Mouse (Mus musculus): Measurements from ENCODE around the gene Rnf4.

The Rnf4 gene

GRCm38 (mm10) chr5:34336097-34336774 lies at the start of gene Rnf4:
TSS of gene Rnf4 (plus strand) at chr5:34336289.
- peak; percentile 97 to 98 for DNase-seq (ENCODE audit: low spot score in 2 of 2)

DNA sequence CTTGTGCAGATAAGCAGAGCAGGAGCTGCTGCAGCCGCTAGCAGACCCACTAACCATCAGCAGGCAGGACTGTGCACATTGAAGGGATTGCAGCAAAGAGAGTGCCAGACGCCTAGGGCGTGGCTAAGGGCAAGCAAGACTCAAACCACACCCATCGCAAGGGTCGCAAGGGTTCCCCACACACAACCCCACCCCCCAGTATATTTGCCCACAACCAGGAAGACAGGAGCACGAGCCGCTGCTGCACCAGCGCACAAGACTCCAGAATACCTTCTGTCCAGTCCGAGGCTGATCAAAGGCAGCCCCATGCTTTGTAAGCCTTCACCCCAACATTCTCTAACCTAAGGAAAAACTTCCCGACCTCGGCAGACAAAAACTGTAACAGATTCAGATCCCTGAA lies 49.6 kb upstream of the Rnf4 start:
- no peak for DNase-seq (ENCODE audit: low spot score in 2 of 2)

DNA sequence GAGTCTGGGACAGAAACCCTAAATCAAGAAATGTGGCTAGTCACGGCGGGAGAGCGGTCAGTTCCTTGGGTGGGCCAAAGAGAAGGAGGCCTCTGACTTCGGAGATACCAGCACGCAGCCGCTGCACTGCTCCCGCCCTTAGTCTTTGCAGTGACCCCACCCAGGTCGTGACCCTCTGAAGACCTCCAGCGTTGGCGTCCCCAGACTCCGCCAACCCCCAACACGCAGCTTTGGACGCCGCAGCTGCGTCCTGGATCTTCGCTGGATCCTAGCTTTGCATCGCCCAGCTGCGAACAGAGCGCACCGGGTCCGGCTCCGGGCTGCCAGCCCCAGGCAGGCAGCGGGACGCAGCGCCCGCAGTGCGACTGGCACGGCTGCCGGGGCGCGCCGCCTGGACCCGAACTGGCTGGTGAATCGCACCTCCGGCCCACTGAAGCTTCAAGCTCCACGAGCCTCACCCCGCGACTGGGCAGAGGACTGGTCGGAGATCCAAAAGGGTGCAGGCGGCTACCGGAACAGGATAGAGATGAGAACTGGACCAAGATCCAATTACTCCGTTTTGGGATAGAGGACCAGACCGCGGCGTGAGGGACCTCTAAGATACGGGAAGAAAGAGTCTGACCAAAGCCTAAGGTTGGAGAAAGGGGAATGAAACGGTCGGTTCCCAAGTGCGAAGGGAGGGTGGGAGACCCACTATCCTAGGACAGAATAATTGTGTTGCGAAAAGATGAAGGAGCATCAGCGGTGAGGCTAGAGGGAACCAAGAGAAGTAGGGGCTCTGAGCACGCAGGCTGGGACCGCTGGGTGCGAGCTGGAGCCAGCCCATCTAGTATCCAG lies 48.9 kb upstream of the Rnf4 start:
- no peak for DNase-seq (ENCODE audit: low spot score in 2 of 2)

- DNase-seq (ENCODE audit: low spot score in 2 of 2), result no peak
Measured at GRCm38 (mm10) chr5:34287838-34288145, 48.3 kb upstream of the Rnf4 start.

GRCm38 (mm10) chr5:34288154-34288716 lies 47.9 kb upstream of the Rnf4 start, which contains the start of the genes Zfyve28 and Cfap99:
TSS of gene Zfyve28 (minus strand) at chr5:34288449.
TSS of gene Cfap99 (plus strand) at chr5:34288600.
- peak; percentile 41 to 56 for DNase-seq (ENCODE audit: low spot score in 2 of 2)

- DNase-seq (ENCODE audit: low spot score in 2 of 2), result no peak
Measured at GRCm38 (mm10) chr5:34289286-34289685, 46.8 kb upstream of the Rnf4 start.

DNA sequence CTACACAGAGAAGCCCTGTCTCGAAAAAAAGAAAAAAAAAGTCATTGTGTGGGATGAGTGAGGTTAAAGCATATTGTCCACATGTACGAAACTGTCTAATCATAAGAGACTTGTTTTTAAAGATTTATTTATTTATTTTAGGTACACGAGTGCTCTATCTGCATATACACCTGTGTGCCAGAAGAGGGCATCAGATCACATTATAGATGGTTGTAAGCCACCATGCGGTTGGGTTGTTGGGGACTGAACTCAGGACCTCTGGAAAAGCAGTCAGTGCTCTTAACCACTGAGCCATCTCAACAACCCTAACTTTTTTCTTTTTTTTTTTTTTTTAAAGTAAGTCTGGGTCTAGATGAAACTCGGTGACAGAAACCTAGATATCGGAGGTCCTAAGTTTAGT lies 42.7 kb upstream of the Rnf4 start:
- no peak for DNase-seq (ENCODE audit: low spot score in 2 of 2)

DNA sequence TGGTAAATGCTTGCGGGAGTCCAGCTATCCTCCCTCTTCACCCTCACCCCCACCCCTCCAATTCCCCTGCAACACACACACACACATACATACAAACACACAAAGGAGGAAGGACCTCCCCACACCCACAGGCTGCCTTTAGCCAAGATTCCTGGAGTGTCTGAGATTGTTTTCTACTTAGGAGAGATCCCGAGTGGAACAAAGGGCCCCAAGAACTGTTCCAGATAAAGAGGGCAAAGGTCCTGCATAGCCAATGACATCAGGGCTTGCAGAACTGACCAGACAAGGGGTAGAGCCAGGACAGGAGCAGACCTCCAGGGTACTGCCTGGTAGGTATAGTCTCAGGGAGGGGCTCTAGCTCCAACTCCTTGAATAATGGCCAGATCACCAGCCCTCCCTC lies 41.4 kb upstream of the Rnf4 start:
- no peak for DNase-seq (ENCODE audit: low spot score in 2 of 2)

DNA sequence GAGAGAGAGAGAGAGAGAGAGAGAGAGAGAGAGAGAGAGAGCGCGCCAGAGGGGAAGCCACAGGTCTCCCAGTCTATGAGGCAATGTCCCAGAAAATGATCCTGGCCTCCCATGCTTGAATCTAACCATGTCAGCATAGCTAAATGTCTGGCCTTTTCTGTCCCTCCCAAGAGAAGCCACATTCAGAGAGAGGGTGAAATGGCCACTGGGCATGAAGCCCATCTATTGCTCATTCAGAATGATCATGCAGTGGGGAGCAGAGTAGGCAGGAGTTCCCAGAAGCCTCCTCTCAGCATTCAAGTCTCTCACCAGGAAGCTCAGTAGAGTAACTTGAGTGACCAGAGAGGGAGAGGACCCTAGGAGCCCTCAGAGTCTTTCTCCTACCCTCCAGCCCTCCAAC lies 40.9 kb upstream of the Rnf4 start:
- DNase-seq (ENCODE audit: low spot score in 2 of 2), result no peak

- no peak for DNase-seq (ENCODE audit: low spot score in 2 of 2)
Measured at GRCm38 (mm10) chr5:34298061-34298460, 38.0 kb upstream of the Rnf4 start.

- DNase-seq (ENCODE audit: low spot score in 2 of 2), result no peak
Measured at GRCm38 (mm10) chr5:34298937-34299535, 37.1 kb upstream of the Rnf4 start.

GRCm38 (mm10) chr5:34302377-34302776 lies 33.7 kb upstream of the Rnf4 start:
- DNase-seq (ENCODE audit: low spot score in 2 of 2), result no peak

DNA sequence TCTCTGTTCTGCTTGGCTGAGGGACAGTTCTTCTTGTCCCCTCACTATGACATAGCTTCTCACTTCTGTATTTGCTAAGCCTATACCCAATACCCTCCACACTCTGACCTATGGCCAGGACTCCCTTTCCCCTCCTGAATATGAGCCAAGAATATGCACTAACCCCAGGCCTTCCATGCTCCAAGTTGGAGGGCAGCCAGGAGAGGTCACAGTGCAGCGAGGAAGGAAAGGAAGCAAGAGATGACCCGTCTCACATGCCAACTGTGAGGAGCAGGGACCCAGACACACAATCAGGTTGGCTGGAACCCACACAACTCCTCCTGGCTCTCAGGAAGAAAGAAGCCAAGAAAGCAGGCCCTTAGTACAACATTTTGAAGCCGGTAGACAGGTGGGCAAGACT lies 27.1 kb upstream of the Rnf4 start:
- no peak for DNase-seq (ENCODE audit: low spot score in 2 of 2)

DNA sequence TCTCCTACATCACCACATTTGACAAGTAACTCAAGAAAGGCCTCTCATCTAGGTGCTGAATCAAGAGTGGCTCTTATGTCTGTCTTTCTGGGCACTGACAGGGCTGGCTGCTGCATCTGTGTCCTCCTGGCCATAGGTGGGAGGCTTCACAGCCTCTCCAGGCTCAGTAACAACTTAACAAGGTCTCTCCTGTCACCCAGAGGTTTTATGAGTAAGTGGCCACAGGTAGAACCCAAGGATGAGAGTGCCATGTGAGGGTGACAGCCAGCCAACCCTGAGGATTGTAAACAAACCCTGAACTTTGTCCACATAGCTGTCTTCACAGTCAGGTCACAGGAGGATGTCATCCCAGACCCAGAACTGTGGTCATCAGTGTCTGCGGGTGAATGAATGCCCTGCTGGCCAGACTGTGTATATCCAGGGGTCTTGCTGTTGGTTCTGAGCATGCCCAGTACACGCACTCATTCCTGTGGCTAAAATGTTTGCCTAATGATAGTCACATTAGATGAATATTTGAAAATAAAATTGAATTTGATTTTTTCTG lies 16.5 kb upstream of the Rnf4 start:
- DNase-seq (ENCODE audit: low spot score in 2 of 2), result no peak

DNA sequence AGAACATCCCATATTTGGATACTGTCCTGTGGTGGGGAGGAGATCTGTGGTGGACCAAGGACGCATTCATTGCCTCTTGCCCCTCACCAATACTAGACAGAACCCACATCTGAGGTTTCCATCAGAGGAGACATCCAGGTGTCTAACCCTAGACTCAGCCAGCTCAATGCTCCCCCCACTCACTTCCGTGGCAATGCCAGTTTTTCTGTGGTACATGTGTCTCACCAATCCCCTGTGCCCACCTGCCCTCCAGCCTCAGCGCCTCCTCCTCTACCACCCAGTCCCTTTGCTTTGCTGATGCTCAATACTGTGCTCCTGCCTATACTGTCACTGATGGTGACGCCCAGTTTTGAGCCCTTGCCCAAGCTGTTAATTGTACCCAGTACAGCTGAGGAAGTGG lies 14.9 kb upstream of the Rnf4 start:
- DNase-seq (ENCODE audit: low spot score in 2 of 2), result no peak

- no peak for DNase-seq (ENCODE audit: low spot score in 2 of 2)
Measured at GRCm38 (mm10) chr5:34325286-34325685, 10.8 kb upstream of the Rnf4 start.

- no peak for DNase-seq (ENCODE audit: low spot score in 2 of 2)
Measured at GRCm38 (mm10) chr5:34326249-34326691, 9.8 kb upstream of the Rnf4 start.

- DNase-seq (ENCODE audit: low spot score in 2 of 2), result peak; percentile 48 to 59
Measured at GRCm38 (mm10) chr5:34326875-34327576, 9.1 kb upstream of the Rnf4 start.

GRCm38 (mm10) chr5:34330136-34330535 lies 6.0 kb upstream of the Rnf4 start:
- DNase-seq (ENCODE audit: low spot score in 2 of 2), result no peak

- no peak for DNase-seq (ENCODE audit: low spot score in 2 of 2)
Measured at GRCm38 (mm10) chr5:34334081-34334480, 2.0 kb upstream of the Rnf4 start.

- DNase-seq (ENCODE audit: low spot score in 2 of 2), result no peak
Measured at GRCm38 (mm10) chr5:34335539-34336096, 471 bp upstream of the Rnf4 start.
